8 mouse cellular contexts compared by ENCODE assay signal in the genomic region with DNA sequence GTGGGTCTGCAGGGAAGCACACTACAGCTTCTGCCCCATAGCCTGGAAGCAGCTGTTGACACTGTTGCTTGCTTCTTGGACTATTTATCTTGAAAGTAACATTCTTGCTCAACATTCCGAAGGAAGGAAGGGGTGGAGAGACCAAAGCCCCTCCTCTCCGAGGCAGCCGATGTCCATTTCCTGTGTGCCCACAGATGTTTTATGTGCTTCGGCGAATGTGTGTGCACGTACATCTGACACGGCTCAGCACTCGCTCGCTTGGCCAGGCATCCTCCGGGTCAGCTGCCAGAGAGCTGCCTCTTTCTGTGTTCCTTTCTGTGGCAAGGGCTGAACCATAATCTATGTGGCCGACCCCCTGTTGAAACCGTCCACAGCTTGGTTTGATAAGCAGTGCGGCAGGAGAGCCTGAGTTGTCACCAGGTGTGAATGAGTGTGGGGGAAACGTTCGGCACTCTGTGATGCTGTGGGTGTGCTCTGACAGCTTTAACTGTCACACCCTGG. TPM values are rescaled to one million over a fixed set of nuclear protein-coding genes. Genes with fewer than 3 reads are reported as not detected.
DNase-seq lines count a peak whose midpoint lies in the region; ATAC-seq and TF ChIP-seq lines count a peak whose summit lies in the region.

No protein-coding gene starts in this region.

- peaks cover 20% of the 10 kb centered on the region for H3K4me1 ChIP-seq in bone marrow, adult 2 months (ENCODE audit: control insufficient read depth, insufficient read depth, low read length)
- H3K4me1 ChIP-seq in lung, embryonic 16.5 days (replicated peaks; ENCODE audit: control insufficient read depth, insufficient read depth, low read length) = peaks cover 69% of the 10 kb centered on the region

- peak overlapping the region; percentile 14 for H3K4me3 ChIP-seq in bone marrow, adult 2 months (replicated peaks; ENCODE audit: control insufficient read depth, low read depth, low read length)
- no peak overlapping the region for H3K4me3 ChIP-seq in lung, embryonic 16.5 days (ENCODE audit: low read length)

- peak; percentile 78 for ATAC-seq in granulocyte monocyte progenitor cell, adult 5-6 weeks (replicated peaks; ENCODE audit: poor library complexity, severe bottlenecking)
- ATAC-seq in lung, embryonic 16.5 days (ENCODE audit: low read depth) = peak; percentile 87

- DNase-seq in kidney, adult 8-10 months = peak; percentile 50 to 63
- peak; percentile 73 for DNase-seq in thymus, postnatal 0 days (ENCODE audit: low spot score)
- no peak for DNase-seq in gastrocnemius, postnatal 36 days
- DNase-seq in embryo, embryonic 10 days (ENCODE audit: low spot score) = no peak
- no peak for DNase-seq in c-Kit-positive CD71-positive TER-119-positive erythroid progenitor cells, embryonic 14.5 days (ENCODE audit: low spot score)

- TF ChIP-seq CTCF in bone marrow, adult 2 months (IDR thresholded peaks at IDR 0.05; ENCODE audit: control insufficient read depth, insufficient read depth, low read length) = no peak

- H3K9ac ChIP-seq in lung, embryonic 16.5 days (ENCODE audit: low read length) = peak overlapping the region; percentile 55

- peak overlapping the region; percentile 40 for H3K4me2 ChIP-seq in lung, embryonic 16.5 days (ENCODE audit: low read depth, low read length)

- under 1% methylated on average over 15 of the region's 15 CpGs for WGBS in bone marrow, adult 2 months
- 9% methylated on average over 15 of the region's 15 CpGs for WGBS in lung, embryonic 16.5 days

- H3K36me3 ChIP-seq in lung, embryonic 16.5 days (ENCODE audit: control insufficient read depth, insufficient read depth, low read length) = no peaks in the 10 kb centered on the region

- intact Hi-C loops in gastrocnemius, postnatal 36 days (cut with DNase I) = no loop called here

- H3K27me3 ChIP-seq in lung, embryonic 16.5 days (ENCODE audit: control insufficient read depth, insufficient read depth, low read depth, low read length) = no peaks in the 10 kb centered on the region

- peak; percentile 71; the same call in 1 of the 2 replicates for TF ChIP-seq POLR2A in bone marrow, adult 2 months (IDR thresholded peaks at IDR 0.05; ENCODE audit: borderline replicate concordance, control insufficient read depth, low read depth, low read length)

- H3K9me3 ChIP-seq in lung, embryonic 16.5 days (ENCODE audit: control insufficient read depth, low read length) = no peaks in the 10 kb centered on the region

- H3K27ac ChIP-seq in bone marrow, adult 2 months (ENCODE audit: control insufficient read depth, insufficient read depth, low read depth, low read length, poor library complexity) = peak overlapping the region; percentile 83
- H3K27ac ChIP-seq in lung, embryonic 16.5 days (ENCODE audit: low read length) = peak overlapping the region; percentile 99

RNA-seq across cellular contexts. Expression of a gene that starts 27.0 kb away (rescaled TPM):
- polyA plus RNA-seq in bone marrow, adult 2 months (2011; ENCODE audit: insufficient read depth, insufficient read length, low replicate concordance, missing spikeins) = 0.92 TPM in 1 of 2 replicates, not detected in the other
- total RNA-seq in granulocyte monocyte progenitor cell, adult 5-6 weeks (2014; fragmentation: Nextera tagmentation) = 0.34 and 2.0 TPM in 2 replicates
- not detected in 2 replicates for total RNA-seq in granulocyte monocyte progenitor cell, adult 5-6 weeks (2017)
- 2.2 and 2.3 TPM in 2 replicates for polyA plus RNA-seq in lung, embryonic 16.5 days (2015; fragmentation: Nextera tagmentation; extraction: Ambion mirVana)
- 1.6 and 2.3 TPM in 2 replicates for polyA plus RNA-seq in thymus, postnatal 0 days (2015; fragmentation: Nextera tagmentation; extraction: Ambion mirVana)
- under 1 TPM; 0.22 to 0.28 TPM for total RNA-seq in gastrocnemius, postnatal 36 days (2021)

Comparison
In these comparisons a context has a peak if more than half of its experiments do, and no peak if none do; other contexts are left out.
1. DNase-seq: peak in kidney, adult 8-10 months (2 of 2) and thymus, postnatal 0 days (single experiment); none in gastrocnemius, postnatal 36 days (0 of 2), embryo, embryonic 10 days (single experiment) and c-Kit-positive CD71-positive TER-119-positive erythroid progenitor cells, embryonic 14.5 days (single experiment).